Mouse (Mus musculus): Measurements from ENCODE around the gene Cryz. TPM values are rescaled to one million over a fixed set of nuclear protein-coding genes. Genes with fewer than 3 reads are reported as not detected.

The Cryz gene
- polyA plus RNA-seq, 1 experiment from 2014 or later = 9.2 TPM

DNA sequence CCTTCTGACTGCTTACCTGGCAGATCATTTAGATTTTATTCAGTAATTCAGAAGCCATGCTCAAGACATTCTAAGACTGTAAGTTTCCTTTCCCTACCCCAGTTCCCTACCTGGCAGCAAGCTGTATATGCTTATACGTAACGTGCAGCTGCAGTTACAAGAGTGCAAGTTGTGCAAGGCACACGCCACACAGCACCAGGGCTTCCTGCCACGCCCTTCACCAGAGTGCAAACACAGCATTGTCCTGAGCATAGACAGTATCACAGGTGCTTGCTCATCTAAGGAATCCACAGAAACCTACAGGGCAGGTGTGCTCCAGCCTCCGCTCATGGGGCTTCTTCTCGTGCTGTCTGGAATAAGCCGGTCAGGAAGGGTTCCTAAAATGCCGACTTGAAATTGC lies 18.6 kb upstream of the Cryz start:
- no peak for ATAC-seq (replicated peaks)
- Histone ChIP-seq H3K4me1 (no peaks in the 10 kb centered on the region), H3K4me3 (no peak overlapping the region), H3K9me3 (no peaks in the 10 kb centered on the region), H3K4me2 (no peak overlapping the region), H3K9ac (no peak overlapping the region), H3K36me3 (replicated peaks) (no peaks in the 10 kb centered on the region; the same call in 1 of the 2 replicates), H3K27me3 (replicated peaks) (no peaks in the 10 kb centered on the region), H3K27ac (no peak overlapping the region)
- WGBS = 96% methylated on average over 8 of the region's 8 CpGs

GRCm38 (mm10) chr3:154584351-154584750 lies 12.2 kb upstream of the Cryz start:
- Histone ChIP-seq H3K27me3 (replicated peaks) (no peaks in the 10 kb centered on the region), H3K9ac (no peak overlapping the region), H3K4me3 (no peak overlapping the region), H3K4me1 (no peaks in the 10 kb centered on the region), H3K36me3 (replicated peaks) (0 out of 2 replicates have a peak, but pooled peaks cover 5% of the 10 kb centered on the region), H3K4me2 (no peak overlapping the region), H3K9me3 (no peaks in the 10 kb centered on the region), H3K27ac (no peak overlapping the region)
- WGBS = 88% methylated on average over 8 of the region's 8 CpGs
- ATAC-seq (replicated peaks) = no peak

DNA sequence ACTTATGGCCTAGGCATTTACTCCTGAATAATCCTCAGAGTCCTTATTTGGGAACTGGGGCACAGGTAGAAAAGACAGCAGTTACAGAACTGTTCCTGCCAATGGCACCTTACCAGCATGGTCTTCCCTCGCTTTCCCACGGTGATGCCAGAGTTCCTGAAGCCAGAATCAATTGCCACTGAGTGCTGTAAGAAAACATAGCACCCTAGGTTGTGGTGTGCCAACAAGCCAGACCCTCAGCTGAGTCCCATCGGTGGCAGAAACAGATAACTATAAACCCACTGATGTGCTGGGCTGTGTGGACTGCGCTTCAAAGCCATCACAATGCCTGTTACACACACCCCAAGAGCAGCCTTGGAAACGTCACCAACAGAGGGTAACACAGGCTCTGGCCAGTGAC lies 5.5 kb upstream of the Cryz start:
- no peaks in the 10 kb centered on the region for H3K4me1 ChIP-seq
- no peaks in the 10 kb centered on the region for H3K9me3 ChIP-seq
- no peaks in the 10 kb centered on the region for H3K27me3 ChIP-seq (replicated peaks)
- H3K36me3 ChIP-seq (replicated peaks) = peaks cover 27% of the 10 kb centered on the region; the same call in 1 of the 2 replicates
- no peak overlapping the region for H3K9ac ChIP-seq
- no peak overlapping the region for H3K4me2 ChIP-seq
- no peak overlapping the region for H3K27ac ChIP-seq
- no peak overlapping the region for H3K4me3 ChIP-seq
- WGBS = 97% methylated on average over 5 of the region's 5 CpGs
- ATAC-seq (replicated peaks) = no peak

GRCm38 (mm10) chr3:154591621-154592020 lies 4.9 kb upstream of the Cryz start:
- Histone ChIP-seq H3K27ac (no peak overlapping the region), H3K27me3 (replicated peaks) (no peaks in the 10 kb centered on the region), H3K4me1 (peaks cover 4% of the 10 kb centered on the region; the same call in 1 of the 2 replicates), H3K9me3 (no peaks in the 10 kb centered on the region), H3K9ac (no peak overlapping the region), H3K36me3 (replicated peaks) (peaks cover 27% of the 10 kb centered on the region; the same call in 1 of the 2 replicates), H3K4me3 (no peak overlapping the region), H3K4me2 (no peak overlapping the region)
- no peak for ATAC-seq (replicated peaks)
- WGBS = 98% methylated on average over 3 of the region's 3 CpGs

GRCm38 (mm10) chr3:154593596-154593995 lies 2.9 kb upstream of the Cryz start:
- Histone ChIP-seq H3K4me2 (no peak overlapping the region), H3K36me3 (replicated peaks) (peaks cover 27% of the 10 kb centered on the region; the same call in 1 of the 2 replicates), H3K9ac (no peak overlapping the region), H3K27me3 (replicated peaks) (no peaks in the 10 kb centered on the region), H3K4me1 (peaks cover 10% of the 10 kb centered on the region), H3K4me3 (no peak overlapping the region), H3K9me3 (no peaks in the 10 kb centered on the region), H3K27ac (no peak overlapping the region)
- 95% methylated on average over 6 of the region's 6 CpGs for WGBS
- ATAC-seq (replicated peaks) = no peak

GRCm38 (mm10) chr3:154594156-154594555 lies 2.4 kb upstream of the Cryz start:
- ATAC-seq (replicated peaks) = no peak
- Histone ChIP-seq H3K4me3 (no peak overlapping the region), H3K9ac (no peak overlapping the region), H3K27me3 (replicated peaks) (no peaks in the 10 kb centered on the region), H3K36me3 (replicated peaks) (peaks cover 27% of the 10 kb centered on the region; the same call in 1 of the 2 replicates), H3K4me2 (no peak overlapping the region), H3K4me1 (peaks cover 10% of the 10 kb centered on the region), H3K27ac (no peak overlapping the region), H3K9me3 (no peaks in the 10 kb centered on the region)
- 95% methylated on average over 6 of the region's 6 CpGs for WGBS

- WGBS = under 1% methylated on average over 38 of the region's 38 CpGs
- H3K9ac ChIP-seq = peak within 1 kb of the TSS; percentile 62
- peak within 1 kb of the TSS; percentile 94 for H3K27ac ChIP-seq
- peak within 1 kb of the TSS; percentile 68 for H3K4me3 ChIP-seq
- H3K4me2 ChIP-seq = peak within 1 kb of the TSS; percentile 78
- peak; percentile 97 for ATAC-seq (replicated peaks)
- 0 out of 2 replicates have a peak, but pooled peaks cover 8% of the 10 kb centered on the region for H3K36me3 ChIP-seq (replicated peaks)
- H3K4me1 ChIP-seq = peaks cover 10% of the 10 kb centered on the region
- no peaks in the 10 kb centered on the region for H3K27me3 ChIP-seq (replicated peaks)
- H3K9me3 ChIP-seq = no peaks in the 10 kb centered on the region
Measured at GRCm38 (mm10) chr3:154596934-154597554, 533 bp downstream of the Cryz start, which contains the start of gene Tyw3. TSS of gene Tyw3 (minus strand) at chr3:154597104.

GRCm38 (mm10) chr3:154597561-154597960 lies 1.1 kb downstream of the Cryz start:
- WGBS = 36% methylated on average over 7 of the region's 7 CpGs
- Histone ChIP-seq H3K4me3 (peak overlapping the region; percentile 68), H3K27me3 (replicated peaks) (no peaks in the 10 kb centered on the region), H3K9me3 (no peaks in the 10 kb centered on the region), H3K27ac (peak overlapping the region; percentile 94), H3K4me1 (peaks cover 10% of the 10 kb centered on the region), H3K4me2 (peak overlapping the region; percentile 78), H3K36me3 (replicated peaks) (0 out of 2 replicates have a peak, but pooled peaks cover 8% of the 10 kb centered on the region), H3K9ac (peak overlapping the region; percentile 62)
- no peak; the same call in 1 of the 2 replicates for ATAC-seq (replicated peaks)

DNA sequence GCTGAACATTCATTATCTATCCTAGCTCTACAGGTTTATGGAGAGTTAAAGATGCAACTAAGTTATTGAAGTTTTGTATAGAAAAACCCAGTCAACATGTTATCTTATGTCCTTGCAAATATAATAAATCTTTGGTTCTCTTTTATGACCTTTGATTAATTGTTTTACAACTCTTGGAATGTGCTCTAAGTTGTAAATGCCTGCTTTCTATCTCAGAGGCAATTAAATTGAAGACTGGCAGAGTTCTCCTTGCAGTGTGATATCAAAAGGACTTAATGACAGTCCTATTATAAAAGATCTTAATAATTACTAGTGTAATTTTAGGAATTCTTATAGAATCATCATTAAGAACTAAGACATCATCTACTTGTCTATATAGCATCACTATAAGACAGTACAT lies 5.6 kb downstream of the Cryz start:
- no peak overlapping the region for H3K9ac ChIP-seq
- H3K4me1 ChIP-seq = peaks cover 6% of the 10 kb centered on the region; the same call in 1 of the 2 replicates
- H3K36me3 ChIP-seq (replicated peaks) = no peaks in the 10 kb centered on the region
- H3K4me3 ChIP-seq = no peak overlapping the region
- H3K9me3 ChIP-seq = no peaks in the 10 kb centered on the region
- ATAC-seq (replicated peaks) = no peak
- H3K4me2 ChIP-seq = no peak overlapping the region
- no peak overlapping the region for H3K27ac ChIP-seq
- H3K27me3 ChIP-seq (replicated peaks) = no peaks in the 10 kb centered on the region

DNA sequence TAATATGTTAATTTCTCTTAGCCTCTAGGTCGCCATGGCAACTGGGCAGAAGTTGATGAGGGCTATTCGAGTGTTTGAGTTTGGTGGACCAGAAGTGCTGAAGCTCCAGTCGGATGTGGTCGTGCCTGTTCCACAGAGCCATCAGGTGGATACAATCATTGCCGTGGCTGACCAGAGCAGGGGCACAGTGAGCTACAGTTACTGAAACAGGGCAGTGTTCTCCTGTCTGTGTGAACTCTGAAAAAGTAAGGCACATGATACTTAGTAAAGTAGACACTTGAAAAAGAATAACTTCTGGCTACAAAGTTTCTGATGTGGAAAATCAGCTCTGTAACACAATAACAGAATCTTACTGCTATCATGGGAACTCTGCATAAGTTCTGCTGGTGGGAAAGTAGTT lies 8.4 kb downstream of the Cryz start:
- Histone ChIP-seq H3K4me3 (no peak overlapping the region), H3K36me3 (replicated peaks) (no peaks in the 10 kb centered on the region), H3K9me3 (no peaks in the 10 kb centered on the region), H3K27ac (no peak overlapping the region), H3K9ac (no peak overlapping the region), H3K4me1 (no peaks in the 10 kb centered on the region), H3K27me3 (replicated peaks) (no peaks in the 10 kb centered on the region), H3K4me2 (no peak overlapping the region)
- no peak for ATAC-seq (replicated peaks)
- 65% methylated on average over 5 of the region's 5 CpGs for WGBS

- H3K27ac ChIP-seq = no peak overlapping the region
- no peak overlapping the region for H3K4me3 ChIP-seq
- H3K9ac ChIP-seq = no peak overlapping the region
- no peaks in the 10 kb centered on the region for H3K27me3 ChIP-seq (replicated peaks)
- 68% methylated on average over 1 of the region's 1 CpGs for WGBS
- no peak overlapping the region for H3K4me2 ChIP-seq
- no peaks in the 10 kb centered on the region for H3K36me3 ChIP-seq (replicated peaks)
- H3K4me1 ChIP-seq = no peaks in the 10 kb centered on the region
- no peak for ATAC-seq (replicated peaks)
- no peaks in the 10 kb centered on the region for H3K9me3 ChIP-seq
Measured at GRCm38 (mm10) chr3:154607896-154608295, 11.4 kb downstream of the Cryz start.

- H3K9ac ChIP-seq = no peak overlapping the region
- H3K27ac ChIP-seq = no peak overlapping the region
- 91% methylated on average over 3 of the region's 3 CpGs for WGBS
- H3K36me3 ChIP-seq (replicated peaks) = no peaks in the 10 kb centered on the region
- H3K4me2 ChIP-seq = no peak overlapping the region
- no peak overlapping the region for H3K4me3 ChIP-seq
- H3K4me1 ChIP-seq = no peaks in the 10 kb centered on the region
- no peaks in the 10 kb centered on the region for H3K9me3 ChIP-seq
- H3K27me3 ChIP-seq (replicated peaks) = no peaks in the 10 kb centered on the region
- ATAC-seq (replicated peaks) = no peak
Measured at GRCm38 (mm10) chr3:154611888-154612287, 15.4 kb downstream of the Cryz start.

DNA sequence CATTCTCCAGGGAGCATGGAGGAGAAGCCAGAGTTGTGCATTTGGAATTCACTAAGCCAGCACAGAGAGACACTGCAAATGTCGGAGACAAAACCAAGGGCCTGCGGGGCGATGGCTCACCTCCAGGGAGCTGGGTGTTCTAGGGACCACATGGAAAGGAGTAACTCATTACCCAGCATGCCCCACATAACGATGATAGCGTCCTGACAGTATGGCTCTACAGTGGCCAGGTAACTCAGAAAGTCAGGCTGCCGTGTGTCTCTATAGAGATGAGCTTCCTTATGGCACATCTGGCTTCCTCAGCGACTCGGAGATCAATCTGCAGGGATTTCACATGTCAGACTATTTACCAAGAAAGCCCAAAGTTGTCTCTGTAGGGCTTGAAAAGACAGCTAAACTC lies 18.3 kb downstream of the Cryz start:
- H3K4me2 ChIP-seq = no peak overlapping the region
- no peaks in the 10 kb centered on the region for H3K36me3 ChIP-seq (replicated peaks)
- 80% methylated on average over 8 of the region's 8 CpGs for WGBS
- no peak overlapping the region for H3K4me3 ChIP-seq
- H3K27me3 ChIP-seq (replicated peaks) = no peaks in the 10 kb centered on the region
- no peak overlapping the region for H3K27ac ChIP-seq
- H3K9me3 ChIP-seq = no peaks in the 10 kb centered on the region
- ATAC-seq (replicated peaks) = no peak
- no peaks in the 10 kb centered on the region for H3K4me1 ChIP-seq
- H3K9ac ChIP-seq = no peak overlapping the region

Measured in midbrain, embryonic 15.5 days (tissue).